Mouse (Mus musculus) embryo, embryonic 9.5 days (tissue): ENCODE results near the gene Rassf5.
"Not testable (repeated sequence)": the region's sequence is repeated elsewhere in the genome, so short reads cannot be mapped to it uniquely, and the experiment has no call there.

Source experiments
- DNase-seq: peaks from one replicate; pipeline ENCODE4 v3.0.0-alpha.2; 2017; ENCODE audit errors: extremely low spot score

Gene Rassf5

DNA sequence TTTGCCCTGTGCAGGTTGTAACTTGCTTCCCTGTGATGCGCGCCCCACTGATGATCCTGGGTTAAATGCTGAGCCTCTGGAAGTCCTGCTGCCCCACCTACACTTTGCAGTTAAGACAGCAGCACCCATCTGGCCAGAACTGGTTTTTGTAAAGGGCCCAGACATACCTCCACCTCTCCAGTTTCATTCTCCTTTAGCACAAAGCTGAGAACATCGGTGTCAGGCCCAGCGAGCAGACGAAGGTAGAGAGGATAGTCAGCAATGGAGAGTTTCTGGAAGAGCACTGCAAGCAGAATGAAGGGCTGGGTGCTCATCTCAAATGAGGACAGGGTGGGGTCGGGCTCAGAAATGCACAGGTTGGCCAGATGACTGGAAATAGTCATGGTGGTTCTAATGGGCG, 64.7 kb downstream of the Rassf5 start:
- DNase-seq = no peak

DNA sequence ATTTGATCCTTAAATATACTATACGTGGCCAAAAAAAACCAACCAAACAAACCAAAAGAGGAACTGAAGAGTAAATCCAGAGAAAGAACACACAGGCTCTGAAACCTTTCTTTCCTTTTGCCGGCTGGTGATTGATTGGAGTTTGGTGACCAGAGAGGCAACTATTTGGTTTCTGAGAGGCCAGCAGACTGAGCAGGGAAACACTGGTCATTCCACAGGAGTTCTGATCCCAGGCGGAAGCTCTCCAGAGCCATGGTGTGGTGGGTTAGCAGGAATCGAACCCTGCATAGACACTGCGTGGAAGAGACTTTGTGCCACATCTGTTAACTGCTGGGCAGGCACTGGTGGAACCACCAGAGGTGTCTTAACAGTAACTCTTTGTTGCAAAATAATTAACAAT, 67.0 kb downstream of the Rassf5 start:
- no peak for DNase-seq

DNA sequence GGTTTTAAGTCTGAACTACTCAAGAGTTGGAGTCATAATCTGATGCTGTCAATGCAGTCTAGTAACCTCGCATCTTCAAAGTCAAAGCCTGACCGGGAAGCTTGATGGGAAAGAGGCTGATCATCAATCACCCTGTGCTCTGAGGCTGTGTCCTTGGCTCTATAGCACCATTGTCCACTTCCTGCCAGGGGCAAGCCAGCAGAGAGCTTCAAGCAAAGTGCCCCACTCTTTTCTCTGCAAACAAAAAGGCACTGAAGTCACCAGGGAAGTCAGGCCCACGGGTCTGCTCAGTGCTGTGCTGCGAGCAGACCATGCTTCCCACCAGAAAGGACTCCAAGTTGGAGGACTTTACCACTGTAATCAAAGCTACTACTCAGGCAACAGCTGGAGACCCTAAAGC, 67.8 kb downstream of the Rassf5 start:
- DNase-seq = no peak

- DNase-seq = no peak
These were observed 69.2 kb downstream of the Rassf5 start for GRCm38 (mm10) chr1:131175819-131176218.

- no peak for DNase-seq
These were observed 69.9 kb downstream of the Rassf5 start for GRCm38 (mm10) chr1:131175189-131175588.

DNA sequence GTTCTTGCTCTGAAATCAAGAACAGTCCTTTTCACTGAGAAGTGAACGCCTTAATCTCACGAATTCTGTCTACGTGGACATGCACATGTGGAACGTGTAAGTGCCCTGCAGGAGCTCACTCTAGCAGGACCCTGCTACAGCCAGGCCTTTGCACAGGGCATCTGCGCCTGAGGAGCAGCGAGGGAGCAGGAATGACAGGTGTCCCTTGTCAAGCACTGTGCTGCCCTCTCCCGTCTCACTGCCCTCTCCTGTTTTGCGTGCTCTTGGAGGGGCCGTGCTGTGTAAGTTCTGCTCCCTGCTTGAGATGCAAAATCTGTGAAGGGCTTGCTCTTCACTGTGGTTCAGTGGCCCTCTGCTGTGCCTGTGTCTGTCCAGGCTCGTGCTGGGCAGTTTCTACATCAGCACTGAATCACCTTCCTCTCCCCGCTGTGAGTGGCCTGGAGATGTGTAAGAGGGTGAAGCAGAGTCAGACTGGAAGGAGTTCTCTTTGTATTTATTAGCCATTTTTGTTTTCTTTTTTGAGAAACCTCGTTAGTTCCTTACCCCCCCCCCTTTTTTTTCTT, 70.7 kb downstream of the Rassf5 start:
- no peak for DNase-seq

DNA sequence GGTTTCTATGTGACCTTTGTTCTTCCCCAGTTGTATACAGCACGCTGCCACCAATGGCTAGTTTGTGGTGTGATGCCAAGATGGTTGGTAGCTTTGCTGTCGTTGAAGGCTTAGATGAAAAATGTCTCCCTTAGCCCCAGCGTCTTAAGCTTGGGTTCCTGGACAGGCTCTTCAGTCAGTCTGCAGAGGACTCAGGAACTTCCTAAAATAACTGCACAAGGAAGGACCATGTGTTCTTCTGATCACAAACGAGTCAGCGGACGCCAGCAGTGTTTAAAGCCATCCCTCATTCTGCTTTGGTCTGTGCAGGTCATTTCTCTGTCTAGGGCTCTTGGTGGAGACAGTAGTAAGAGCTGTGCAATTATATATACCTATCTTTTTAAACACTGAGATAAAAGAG, 71.2 kb downstream of the Rassf5 start:
- no peak for DNase-seq

DNA sequence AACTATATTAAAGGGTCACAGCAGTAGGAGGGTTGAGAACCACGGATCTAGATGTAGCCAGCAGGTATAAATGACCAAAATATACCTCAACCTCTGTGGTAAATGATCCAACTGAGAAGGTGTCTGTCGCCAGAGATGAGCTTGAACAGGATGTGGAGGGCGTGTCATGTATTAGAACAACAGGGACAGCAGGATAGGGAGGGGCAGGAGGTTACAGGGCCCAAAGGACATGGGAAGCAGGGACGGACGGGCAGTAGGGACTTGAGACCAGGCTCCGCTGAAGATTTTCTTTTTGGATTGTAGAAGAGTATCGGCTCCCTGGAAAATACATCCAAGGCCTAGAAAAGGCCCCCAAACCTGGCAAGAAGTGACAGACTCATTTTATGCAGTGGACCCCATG, 72.1 kb downstream of the Rassf5 start:
- no peak for DNase-seq

- DNase-seq = no peak
These were observed 77.4 kb downstream of the Rassf5 start for GRCm38 (mm10) chr1:131167612-131168011.

GRCm38 (mm10) chr1:131164427-131164826, 80.6 kb downstream of the Rassf5 start:
- DNase-seq = no peak

GRCm38 (mm10) chr1:131161091-131161490, 84.0 kb downstream of the Rassf5 start:
- no peak for DNase-seq

GRCm38 (mm10) chr1:131159573-131160327, 85.3 kb downstream of the Rassf5 start:
- not testable (repeated sequence) for DNase-seq

DNA sequence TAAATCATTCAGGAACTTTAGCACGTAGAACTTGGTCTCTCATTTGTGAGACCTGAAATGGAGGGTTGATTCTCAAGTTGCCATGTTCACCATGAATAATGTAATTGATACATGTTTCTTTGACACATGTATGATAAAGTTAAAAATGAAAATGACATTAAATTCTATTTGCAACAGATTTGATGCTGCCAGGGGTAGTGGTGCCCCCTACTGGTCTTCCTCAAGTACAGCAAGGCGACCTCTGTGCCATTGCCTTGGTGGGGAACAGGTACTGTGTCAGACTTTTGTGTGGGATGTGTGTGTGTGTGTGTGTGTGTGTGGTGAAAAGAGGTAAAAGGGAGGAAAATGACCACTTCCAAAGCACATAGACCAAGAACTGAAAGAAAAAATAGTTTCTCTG, 89.6 kb downstream of the Rassf5 start:
- peak; percentile 35 for DNase-seq

GRCm38 (mm10) chr1:131153018-131153629, 91.9 kb downstream of the Rassf5 start, which contains the start of gene Eif2d:
Eif2d (plus strand) TSS chr1:131153181.
- DNase-seq = peak; percentile 87

DNA sequence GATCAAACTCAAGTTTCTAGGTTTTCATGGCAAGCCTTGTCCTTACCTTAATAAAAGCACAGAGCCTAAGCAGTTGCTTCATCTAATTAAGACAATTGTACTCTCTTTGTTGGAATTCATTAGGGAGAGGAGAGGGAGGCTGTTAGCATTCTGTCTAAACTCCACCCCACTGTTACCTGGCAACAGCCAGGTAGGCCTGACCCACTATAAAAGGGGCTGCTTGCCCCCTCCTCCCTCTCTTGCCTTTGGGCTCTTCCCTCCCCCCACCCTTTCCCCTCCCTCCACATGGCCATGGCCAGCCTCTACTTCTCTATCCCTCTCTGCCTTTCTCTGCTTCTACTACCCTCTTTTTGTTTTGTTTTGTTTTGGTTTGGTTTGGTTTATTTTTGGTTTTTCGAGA, 95.6 kb downstream of the Rassf5 start:
- no peak for DNase-seq

GRCm38 (mm10) chr1:131146181-131146614, 98.9 kb downstream of the Rassf5 start:
- no peak for DNase-seq

DNA sequence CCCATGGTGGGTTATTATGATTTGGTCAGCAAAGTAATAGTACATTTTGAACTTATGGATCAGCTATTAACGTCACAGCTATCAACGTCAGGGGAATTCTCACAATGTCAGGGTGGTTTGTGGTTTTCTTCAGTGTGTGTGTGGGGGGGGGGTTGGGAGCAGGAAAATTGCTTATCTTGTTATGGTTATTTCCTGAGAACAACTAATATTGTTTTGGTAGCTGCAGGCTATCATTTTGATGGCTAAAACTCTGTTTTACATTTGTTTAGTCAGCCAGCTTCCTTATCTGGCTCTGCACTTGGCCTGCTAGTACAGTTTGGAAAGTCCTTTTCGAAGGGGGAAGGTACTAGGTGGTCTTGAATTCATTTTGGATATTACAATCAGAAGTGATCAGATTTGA, 99.8 kb downstream of the Rassf5 start:
- DNase-seq = not testable (repeated sequence)

GRCm38 (mm10) chr1:131142472-131142871, 102.6 kb downstream of the Rassf5 start:
- DNase-seq = no peak

- no peak for DNase-seq
These were observed 103.6 kb downstream of the Rassf5 start for GRCm38 (mm10) chr1:131141449-131141848.

DNA sequence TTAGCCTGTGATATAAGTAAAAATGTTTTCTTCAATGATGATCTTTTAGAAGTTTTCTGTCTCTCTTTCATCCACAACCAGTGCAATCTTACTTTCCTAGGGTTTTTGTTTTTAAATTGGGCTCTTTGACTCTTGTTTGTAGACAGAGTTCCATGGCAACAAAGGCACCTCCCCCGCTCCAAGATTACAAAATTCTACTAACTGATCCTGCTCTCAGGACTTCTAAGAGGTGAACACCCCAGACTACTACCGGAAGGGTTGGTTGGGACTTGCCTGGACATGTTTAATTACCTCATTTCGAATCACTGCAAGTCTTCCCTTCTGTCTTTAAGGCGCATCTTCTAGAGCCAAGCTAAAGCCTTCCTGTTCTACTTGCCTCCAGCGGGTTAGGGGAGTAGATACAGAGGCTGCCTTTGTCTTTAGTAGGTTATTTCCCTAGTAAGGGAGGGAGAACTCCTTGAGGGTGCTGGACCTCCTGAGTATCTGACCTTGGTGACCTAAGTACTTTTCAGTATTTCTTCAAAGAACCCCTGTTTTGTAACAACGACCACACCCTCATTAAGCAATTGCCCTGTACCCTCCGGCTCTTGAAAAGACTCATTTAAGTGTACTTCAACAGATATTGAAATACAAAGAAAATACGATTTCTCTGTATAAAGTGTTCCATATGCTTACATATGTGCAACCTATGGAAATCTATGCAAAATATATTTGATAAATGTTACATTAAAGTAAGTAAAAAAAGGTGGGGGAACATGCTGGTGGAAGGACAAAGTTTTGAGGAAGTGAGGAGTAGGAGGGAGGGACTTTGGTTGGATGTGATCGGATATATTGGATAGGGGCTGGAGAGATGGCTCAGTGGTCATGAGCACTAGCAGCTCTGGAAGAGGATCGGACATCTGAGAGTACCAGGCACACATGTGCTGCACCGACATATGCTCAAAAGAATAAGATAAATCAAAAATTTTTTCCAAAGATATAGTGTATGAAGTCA, 105.7 kb downstream of the Rassf5 start:
- DNase-seq = no peak

- peak; percentile 94 for DNase-seq
These were observed 106.7 kb downstream of the Rassf5 start, which contains the start of gene Dyrk3 for GRCm38 (mm10) chr1:131138191-131139016. Dyrk3 (minus strand) TSS chr1:131138340.
